Mouse (Mus musculus) left cerebral cortex, adult 18-20 months (tissue): ENCODE measurements around the gene Arhgap9. TPM values are rescaled to one million over a fixed set of nuclear protein-coding genes. Genes with fewer than 3 reads are reported as not detected.

ENCODE experiments used
- total RNA-seq, 2 experiments: library from RNA; stranded (reverse); gene quantifications; 2 replicates each; pipeline ENCODE4 v1.2.3; 2021

Arhgap9 gene
- total RNA-seq, 2 experiments from 2014 or later: 1.1 TPM

Other genes with a start within 250 kb of the Arhgap9 start
- gene Agap2, start 246.7 kb upstream of the Arhgap9 start, total RNA-seq: 100 to 1,000 TPM; 594 to 629 TPM
- gene Os9, start 200.8 kb upstream of the Arhgap9 start, total RNA-seq: 100 to 1,000 TPM; 116 to 118 TPM
- gene B4galnt1, start 156.7 kb upstream of the Arhgap9 start, total RNA-seq: 100 to 1,000 TPM; 119 to 130 TPM
- gene Slc26a10, start 141.3 kb upstream of the Arhgap9 start, total RNA-seq: 1 to 10 TPM; 4.3 to 4.6 TPM
- gene Arhgef25, start 131.9 kb upstream of the Arhgap9 start, total RNA-seq: 100 to 1,000 TPM; 163 to 215 TPM
- gene Dtx3, start 126.2 kb upstream of the Arhgap9 start, total RNA-seq: 100 to 1,000 TPM; 198 to 222 TPM
- 100 to 1,000 TPM; 116 to 121 TPM for gene Pip4k2c, start 110.4 kb upstream of the Arhgap9 start, total RNA-seq
- 1,000 to 10,000 TPM; 1,032 to 1,108 TPM for gene Kif5a, start 58.6 kb upstream of the Arhgap9 start, total RNA-seq
- 100 to 1,000 TPM; 260 TPM for gene Dctn2, start 55.6 kb upstream of the Arhgap9 start, total RNA-seq
- gene Mbd6, start 32.9 kb upstream of the Arhgap9 start, total RNA-seq: 10 to 100 TPM; 43.5 to 46.3 TPM
- gene Mars, start 10.2 kb upstream of the Arhgap9 start, total RNA-seq: 10 to 100 TPM; 53.3 to 57.9 TPM
- gene Gli1, start 20.0 kb downstream of the Arhgap9 start, total RNA-seq: 1 to 10 TPM; 3.0 to 4.4 TPM
- gene Inhbe, start 32.4 kb downstream of the Arhgap9 start, total RNA-seq: under 1 TPM; 0.07 to 0.14 TPM
- gene Inhbc, start 48.5 kb downstream of the Arhgap9 start, total RNA-seq: not detected
- gene R3hdm2, start 58.4 kb downstream of the Arhgap9 start, total RNA-seq: 100 to 1,000 TPM; 317 to 326 TPM
- gene Stac3, start 179.7 kb downstream of the Arhgap9 start, total RNA-seq: 1 to 10 TPM; 3.9 to 4.8 TPM
- gene Ndufa4l2, start 193.0 kb downstream of the Arhgap9 start, total RNA-seq: 1 to 10 TPM; 3.5 to 5.2 TPM
- 10 to 100 TPM; 23.4 to 27.0 TPM for gene Shmt2, start 200.5 kb downstream of the Arhgap9 start, total RNA-seq
- 1 to 10 TPM; 7.6 to 8.3 TPM for gene Nxph4, start 212.6 kb downstream of the Arhgap9 start, total RNA-seq